In genomic region chr4:56905507-56905906, GRCm38 (mm10) we compare ENCODE assay signal across 16 mouse cellular contexts.
"Had no signal": no experiment of that assay in that cellular context is flagged by ENCODE, and none has a peak within 500 bp of the region (broad histone marks: within the 10 kb centered on the region; RNA-seq: fewer than 3 reads in every experiment).

No protein-coding gene starts in this region.

- H3K27ac ChIP-seq: kidney, postnatal 0 days; limb, embryonic 15.5 days; liver, embryonic 12.5 days; midbrain, embryonic 10.5 days; midbrain, embryonic 15.5 days had no signal

- DNase-seq: kidney, adult 11 months; kidney, adult 9 months; kidney, postnatal 36 days; layer of hippocampus, adult 9-11 months; layer of hippocampus, postnatal 36 days; lung, embryonic 14.5 days; lung, postnatal 10 days; right cerebral cortex, adult 18-20 months; spleen, adult 18-20 months; thymus, adult 18-20 months; thymus, postnatal 14 days had no signal

- H3K9me3 ChIP-seq: limb, embryonic 15.5 days; liver, embryonic 12.5 days; midbrain, embryonic 10.5 days; midbrain, embryonic 15.5 days had no signal

- H3K4me3 ChIP-seq: limb, embryonic 15.5 days; liver, embryonic 12.5 days; midbrain, embryonic 10.5 days; midbrain, embryonic 15.5 days had no signal

- ATAC-seq: liver, embryonic 12.5 days; midbrain, embryonic 15.5 days had no signal

- H3K4me1 ChIP-seq: limb, embryonic 15.5 days; liver, embryonic 12.5 days; midbrain, embryonic 15.5 days had no signal

- H3K9ac ChIP-seq: limb, embryonic 15.5 days; liver, embryonic 12.5 days; lung, embryonic 14.5 days; midbrain, embryonic 15.5 days had no signal

- H3K27me3 ChIP-seq: limb, embryonic 15.5 days; liver, embryonic 12.5 days; midbrain, embryonic 15.5 days had no signal

- H3K4me2 ChIP-seq: limb, embryonic 15.5 days; liver, embryonic 12.5 days; lung, embryonic 14.5 days; midbrain, embryonic 15.5 days had no signal
